In genomic region chr11:108072606-108073243, GRCm38 (mm10) we compare ENCODE assay signal across 16 mouse cellular contexts.
DNase-seq lines count a peak whose midpoint lies in the region; ATAC-seq and TF ChIP-seq lines count a peak whose summit lies in the region.
"Had no signal": no experiment of that assay in that cellular context is flagged by ENCODE, and none has a peak within 500 bp of the region (broad histone marks: within the 10 kb centered on the region; RNA-seq: fewer than 3 reads in every experiment).

No protein-coding gene starts in this region.

- no peaks in the 10 kb centered on the region for H3K4me1 ChIP-seq in lung, postnatal 0 days (ENCODE audit: insufficient read depth, low read depth, low read length)
- H3K4me1 ChIP-seq in lung, adult 2 months (ENCODE audit: control insufficient read depth, insufficient read depth, low read length): no peaks in the 10 kb centered on the region; the same call in 1 of the 2 replicates
- no peaks in the 10 kb centered on the region for H3K4me1 ChIP-seq in MEL (ENCODE audit: control insufficient read depth in 1 of 2, insufficient read depth in 2 of 2, low read length in 2 of 2)
- H3K4me1 ChIP-seq: embryonic facial prominence, embryonic 12.5 days; forebrain, embryonic 12.5 days; hindbrain, embryonic 13.5 days; neural tube, embryonic 15.5 days had no signal

- H3K9me3 ChIP-seq in lung, postnatal 0 days (ENCODE audit: low read length): no peaks in the 10 kb centered on the region
- no peaks in the 10 kb centered on the region for H3K9me3 ChIP-seq in MEL (replicated peaks; ENCODE audit: insufficient read depth, low read length)
- H3K9me3 ChIP-seq: embryonic facial prominence, embryonic 12.5 days; forebrain, embryonic 12.5 days; hindbrain, embryonic 13.5 days; neural tube, embryonic 15.5 days had no signal

- 51% methylated on average over 6 of the region's 6 CpGs for WGBS in lung, postnatal 0 days
- 41% methylated on average over 6 of the region's 6 CpGs for WGBS in lung, adult 2 months

- no peak overlapping the region for H3K4me2 ChIP-seq in lung, postnatal 0 days (replicated peaks; ENCODE audit: low read depth, low read length)
- H3K4me2 ChIP-seq: embryonic facial prominence, embryonic 12.5 days; forebrain, embryonic 12.5 days; hindbrain, embryonic 13.5 days; neural tube, embryonic 15.5 days had no signal

- no peak overlapping the region for H3K9ac ChIP-seq in lung, postnatal 0 days (replicated peaks; ENCODE audit: low read depth)
- H3K9ac ChIP-seq in MEL (ENCODE audit: control insufficient read depth, low read depth, low read length, poor library complexity, severe bottlenecking): no peak overlapping the region
- H3K9ac ChIP-seq: embryonic facial prominence, embryonic 12.5 days; forebrain, embryonic 12.5 days; hindbrain, embryonic 13.5 days; neural tube, embryonic 15.5 days had no signal

- peak; percentile 55 for TF ChIP-seq CTCF in lung, postnatal 0 days (IDR thresholded peaks at IDR 0.05)
- no peak for TF ChIP-seq CTCF in lung, adult 2 months (IDR thresholded peaks at IDR 0.05; ENCODE audit: insufficient read depth, low read length)
- TF ChIP-seq CTCF in MEL (IDR thresholded peaks at IDR 0.05 in 2 of 3, conservative IDR thresholded peaks at IDR 0.05 in 1 of 3; ENCODE audit: control insufficient read depth in 1 of 3, insufficient read depth in 1 of 3, low read depth in 2 of 3, low read length in 3 of 3, poor library complexity in 1 of 3, severe bottlenecking in 1 of 3): peak in 2 of 3 experiments; percentile 17 to 38; a peak in 3 of 6 replicates

- no peaks in the 10 kb centered on the region for H3K36me3 ChIP-seq in lung, postnatal 0 days (ENCODE audit: insufficient read depth, low read length)
- no peaks in the 10 kb centered on the region for H3K36me3 ChIP-seq in MEL (ENCODE audit: control insufficient read depth in 1 of 2, insufficient read depth in 2 of 2, low read length in 2 of 2)
- H3K36me3 ChIP-seq: embryonic facial prominence, embryonic 12.5 days; forebrain, embryonic 12.5 days; hindbrain, embryonic 13.5 days; neural tube, embryonic 15.5 days had no signal

- peak; percentile 52 for TF ChIP-seq RAD21 in MEL (IDR thresholded peaks at IDR 0.05; ENCODE audit: low read depth, low read length)

- no peaks in the 10 kb centered on the region for H3K79me2 ChIP-seq in MEL (ENCODE audit: control insufficient read depth, insufficient read depth, low read length, poor library complexity)

- H3K4me3 ChIP-seq in lung, postnatal 0 days (ENCODE audit: low read depth, low read length): no peak overlapping the region
- H3K4me3 ChIP-seq in lung, adult 2 months (replicated peaks; ENCODE audit: extremely low read depth, low read depth, low read length): no peak overlapping the region
- no peak overlapping the region for H3K4me3 ChIP-seq in MEL (ENCODE audit: control insufficient read depth in 1 of 2, insufficient read depth in 1 of 2, low read depth in 2 of 2, low read length in 2 of 2)
- H3K4me3 ChIP-seq: embryonic facial prominence, embryonic 12.5 days; forebrain, embryonic 12.5 days; hindbrain, embryonic 13.5 days; neural tube, embryonic 15.5 days had no signal

- DNase-seq in heart, postnatal 4 days: peak; percentile 39
- no peak for DNase-seq in heart, adult 9 months (ENCODE audit: low spot score in 2 of 2)
- DNase-seq in lung, postnatal 0 days (ENCODE audit: low spot score): peak; percentile 23
- DNase-seq in lung, adult 2 months: no peak
- DNase-seq in MEL (ENCODE audit: low read depth, low spot score): no peak
- peak; percentile 30 for DNase-seq in brain, adult 2 months (ENCODE audit: low read depth, low spot score)
- DNase-seq in cerebellum, adult 8-10 months: no peak
- no peak for DNase-seq in kidney, postnatal 36 days
- DNase-seq: heart, adult 18-20 months; kidney, adult 9 months; right cerebral cortex, postnatal 4 days had no signal

- H3K27me3 ChIP-seq in lung, postnatal 0 days (replicated peaks; ENCODE audit: insufficient read depth, low read length): no peaks in the 10 kb centered on the region
- no peaks in the 10 kb centered on the region for H3K27me3 ChIP-seq in MEL (ENCODE audit: control insufficient read depth in 1 of 2, insufficient read depth in 2 of 2, low read length in 2 of 2)
- H3K27me3 ChIP-seq: embryonic facial prominence, embryonic 12.5 days; forebrain, embryonic 12.5 days; hindbrain, embryonic 13.5 days; neural tube, embryonic 15.5 days had no signal

- TF ChIP-seq POLR2A in lung, adult 2 months (IDR thresholded peaks at IDR 0.05; ENCODE audit: borderline replicate concordance, extremely low read depth, low read depth, low read length): no peak
- no peak for TF ChIP-seq POLR2A in MEL (IDR thresholded peaks at IDR 0.05; ENCODE audit: control insufficient read depth in 1 of 2, insufficient read depth in 1 of 2, low read depth in 1 of 2, low read length in 2 of 2, poor library complexity in 1 of 2)

- H3K27ac ChIP-seq in lung, postnatal 0 days (ENCODE audit: low read length): no peak overlapping the region
- H3K27ac ChIP-seq in MEL (ENCODE audit: control insufficient read depth, low read depth, low read length): no peak overlapping the region
- H3K27ac ChIP-seq: embryonic facial prominence, embryonic 12.5 days; forebrain, embryonic 12.5 days; hindbrain, embryonic 13.5 days; neural tube, embryonic 15.5 days had no signal

- no peak for ATAC-seq in lung, postnatal 0 days
- ATAC-seq: activated CD4-positive, CD25-positive, alpha-beta regulatory T cell, adult 4 months had no signal

- TF ChIP-seq EP300 in lung, postnatal 0 days (IDR thresholded peaks at IDR 0.05): no peak
- TF ChIP-seq EP300 in MEL (IDR thresholded peaks at IDR 0.05; ENCODE audit: low read depth in 1 of 2, low read length in 2 of 2): no peak

TF ChIP-seq in MEL, 35 proteins besides CTCF, POLR2A, EP300 and RAD21:
- TF ChIP-seq CHD1 (IDR thresholded peaks at IDR 0.05; ENCODE audit: low read depth, low read length): no peak
- TF ChIP-seq SMC3 (IDR thresholded peaks at IDR 0.05; ENCODE audit: low read depth, low read length): peak; percentile 49

Comparison
In these comparisons a context has a peak if more than half of its experiments do, and no peak if none do; other contexts are left out.
1. DNase-seq: peak in heart, postnatal 4 days (single experiment), lung, postnatal 0 days (single experiment) and brain, adult 2 months (single experiment); none in heart, adult 9 months (0 of 2), lung, adult 2 months (single experiment), MEL (single experiment), cerebellum, adult 8-10 months (single experiment) and kidney, postnatal 36 days (0 of 2).